Mouse (Mus musculus) megakaryocyte, embryonic 14.5 days (primary cell): ENCODE data around the gene Trp53rka. TPM values are rescaled to one million over a fixed set of nuclear protein-coding genes. Genes with fewer than 3 reads are reported as not detected.
"Not testable (repeated sequence)": the region's sequence is repeated elsewhere in the genome, so short reads cannot be mapped to it uniquely, and the experiment has no call there.

ENCODE experiments used
- H3K27me3 ChIP-seq: replicated peaks from 2 replicates; pipeline ENCODE3; 2012; ENCODE audit warnings: inconsistent platforms
- H3K36me3 ChIP-seq: replicated peaks from 2 replicates; pipeline ENCODE3; 2012; ENCODE audit warnings: low read length, inconsistent platforms, mixed read lengths
- H3K4me1 ChIP-seq: 2 replicates; pipeline ENCODE4 v1.6.1; 2012; ENCODE audit warnings: inconsistent platforms
- H3K4me3 ChIP-seq: replicated peaks from 2 replicates; pipeline ENCODE3; 2012; ENCODE audit warnings: moderate library complexity, mild to moderate bottlenecking, inconsistent platforms
- H3K9me3 ChIP-seq: 2 replicates; pipeline ENCODE4 v1.6.1; 2012; ENCODE audit warnings: inconsistent platforms
- FLI1 ChIP-seq: IDR thresholded peaks from 2 replicates; pipeline ENCODE4 v1.6.1; 2012; ENCODE audit warnings: low read length, inconsistent platforms, mixed read lengths
- GATA1 ChIP-seq: IDR thresholded peaks from 3 replicates; pipeline ENCODE4 v1.6.1; 2012; ENCODE audit warnings: mixed read lengths, low read length, inconsistent platforms, borderline replicate concordance
- polyA plus RNA-seq: library from polyadenylated mRNA; stranded (reverse); fragments of >175 nt; gene quantifications from 2 replicates; pipeline ENCODE4 v1.2.3, GENCODE M21; 2012; ENCODE audit warnings: low replicate concordance; ENCODE audit not compliant: insufficient read depth

Gene Trp53rka
- 17.6 and 36.2 TPM in 2 replicates for polyA plus RNA-seq

- Histone ChIP-seq H3K4me1 (peaks cover 31% of the 10 kb centered on the region), H3K36me3 (peaks cover 30% of the 10 kb centered on the region), H3K27me3 (peaks cover 18% of the 10 kb centered on the region), H3K4me3 (peak within 1 kb of the TSS; percentile 96), H3K9me3 (peaks cover 14% of the 10 kb centered on the region)
- no peak for TF ChIP-seq FLI1
- no peak for TF ChIP-seq GATA1
Observed at GRCm38 (mm10) chr2:165492648-165493553, at the start of gene Trp53rka. Gene Trp53rka, minus strand, starts transcription at chr2:165493324.

GRCm38 (mm10) chr2:165540975-165541374 lies 47.9 kb upstream of the Trp53rka start:
- TF ChIP-seq GATA1 (no peak), FLI1 (no peak)
- H3K36me3 ChIP-seq: no peaks in the 10 kb centered on the region

GRCm38 (mm10) chr2:165533789-165534188 lies 40.7 kb upstream of the Trp53rka start:
- Histone ChIP-seq H3K9me3 (no peaks in the 10 kb centered on the region), H3K4me1 (peaks cover 50% of the 10 kb centered on the region), H3K4me3 (no peak overlapping the region), H3K27me3 (peaks cover 69% of the 10 kb centered on the region), H3K36me3 (no peaks in the 10 kb centered on the region)
- TF ChIP-seq FLI1: no peak
- TF ChIP-seq GATA1: no peak

More at GRCm38 (mm10) chr2:165540975-165541374, 47.9 kb upstream of the Trp53rka start:
- H3K4me1 ChIP-seq: peaks cover 15% of the 10 kb centered on the region
- H3K4me3 ChIP-seq: no peak overlapping the region
- H3K27me3 ChIP-seq: peaks cover 56% of the 10 kb centered on the region
- H3K9me3 ChIP-seq: no peaks in the 10 kb centered on the region

GRCm38 (mm10) chr2:165529106-165529505 lies 36.0 kb upstream of the Trp53rka start:
- Histone ChIP-seq H3K9me3 (peaks cover 9% of the 10 kb centered on the region), H3K4me1 (peaks cover 34% of the 10 kb centered on the region), H3K36me3 (no peaks in the 10 kb centered on the region), H3K4me3 (no peak overlapping the region), H3K27me3 (peaks cover 75% of the 10 kb centered on the region)
- no peak for TF ChIP-seq FLI1
- no peak for TF ChIP-seq GATA1

GRCm38 (mm10) chr2:165525609-165526008 lies 32.5 kb upstream of the Trp53rka start:
- Histone ChIP-seq H3K36me3 (no peaks in the 10 kb centered on the region), H3K4me3 (no peak overlapping the region), H3K9me3 (peaks cover 33% of the 10 kb centered on the region), H3K4me1 (peaks cover 15% of the 10 kb centered on the region), H3K27me3 (peaks cover 73% of the 10 kb centered on the region)
- TF ChIP-seq GATA1: no peak
- no peak for TF ChIP-seq FLI1

- no peaks in the 10 kb centered on the region for H3K4me1 ChIP-seq
Observed at GRCm38 (mm10) chr2:165515178-165515728, 22.1 kb upstream of the Trp53rka start.

GRCm38 (mm10) chr2:165512870-165513600 lies 19.9 kb upstream of the Trp53rka start:
- Histone ChIP-seq H3K4me3 (no peak overlapping the region), H3K27me3 (peaks cover 70% of the 10 kb centered on the region), H3K4me1 (no peaks in the 10 kb centered on the region), H3K9me3 (no peaks in the 10 kb centered on the region), H3K36me3 (no peaks in the 10 kb centered on the region)
- TF ChIP-seq GATA1 (no peak), FLI1 (no peak)

More at GRCm38 (mm10) chr2:165515178-165515728, 22.1 kb upstream of the Trp53rka start:
- H3K4me3 ChIP-seq: no peak overlapping the region
- TF ChIP-seq FLI1: no peak
- TF ChIP-seq GATA1: no peak
- no peaks in the 10 kb centered on the region for H3K36me3 ChIP-seq
- H3K9me3 ChIP-seq: no peaks in the 10 kb centered on the region
- H3K27me3 ChIP-seq: peaks cover 74% of the 10 kb centered on the region

- TF ChIP-seq FLI1: no peak
- TF ChIP-seq GATA1: no peak
- Histone ChIP-seq H3K4me3 (no peak overlapping the region), H3K27me3 (peaks cover 64% of the 10 kb centered on the region), H3K36me3 (no peaks in the 10 kb centered on the region), H3K4me1 (no peaks in the 10 kb centered on the region), H3K9me3 (no peaks in the 10 kb centered on the region)
Observed at GRCm38 (mm10) chr2:165512426-165512825, 19.3 kb upstream of the Trp53rka start.

GRCm38 (mm10) chr2:165511530-165511929 lies 18.4 kb upstream of the Trp53rka start:
- H3K4me1 ChIP-seq: not testable (repeated sequence)

GRCm38 (mm10) chr2:165510914-165511458 lies 17.9 kb upstream of the Trp53rka start:
- H3K27me3 ChIP-seq: peaks cover 56% of the 10 kb centered on the region
- not testable (repeated sequence) for H3K4me3 ChIP-seq, H3K4me1 ChIP-seq, H3K9me3 ChIP-seq, H3K36me3 ChIP-seq

More at GRCm38 (mm10) chr2:165511530-165511929, 18.4 kb upstream of the Trp53rka start:
- H3K4me3 ChIP-seq, H3K9me3 ChIP-seq, H3K36me3 ChIP-seq: not testable (repeated sequence)
- peaks cover 57% of the 10 kb centered on the region for H3K27me3 ChIP-seq
